Mouse (Mus musculus) testis, adult 2 months (tissue): ENCODE results near the gene Serpinb9. TPM values are rescaled to one million over a fixed set of nuclear protein-coding genes. Genes with fewer than 3 reads are reported as not detected.
"Not testable (repeated sequence)": the region's sequence is repeated elsewhere in the genome, so short reads cannot be mapped to it uniquely, and the experiment has no call there.

Source experiments
- H3K27ac ChIP-seq: fragments of 200-500 bp; 2 replicates; pipeline ENCODE4 v1.5.1; 2012; ENCODE audit warnings: low read depth, low read length; ENCODE audit not compliant: control insufficient read depth, insufficient read depth
- H3K27me3 ChIP-seq: fragments of 200-500 bp; 2 replicates; pipeline ENCODE4 v1.6.1; 2012; ENCODE audit warnings: mild to moderate bottlenecking, low read length, moderate library complexity; ENCODE audit not compliant: control insufficient read depth, insufficient read depth
- H3K36me3 ChIP-seq: fragments of 200-500 bp; 2 replicates; pipeline ENCODE4 v1.6.1; 2012; ENCODE audit warnings: mild to moderate bottlenecking, low read length; ENCODE audit not compliant: control insufficient read depth, insufficient read depth
- H3K4me1 ChIP-seq: fragments of 200-500 bp; 2 replicates; pipeline ENCODE4 v1.6.1; 2012; ENCODE audit warnings: low read length; ENCODE audit not compliant: control insufficient read depth, insufficient read depth
- H3K4me3 ChIP-seq: fragments of 200-500 bp; 2 replicates; pipeline ENCODE4 v1.5.1; 2012; ENCODE audit warnings: low read depth, mild to moderate bottlenecking, low read length, moderate library complexity, mixed read lengths; ENCODE audit not compliant: control insufficient read depth
- CTCF ChIP-seq: fragments of 200-500 bp; IDR thresholded peaks from 2 replicates; pipeline ENCODE4 v1.5.1; 2012; ENCODE audit warnings: low read depth, mild to moderate bottlenecking, inconsistent platforms, low read length, moderate library complexity; ENCODE audit not compliant: control insufficient read depth, insufficient read depth, insufficient replicate concordance
- POLR2A ChIP-seq: fragments of 200-500 bp; IDR thresholded peaks from 2 replicates; pipeline ENCODE4 v1.6.1; 2012; ENCODE audit warnings: low read depth, mild to moderate bottlenecking, inconsistent platforms, low read length, moderate library complexity; ENCODE audit not compliant: control insufficient read depth
- polyA plus RNA-seq: library from polyadenylated mRNA; depleted of rRNA; stranded (reverse); fragments of >200 nt; gene quantifications from 2 replicates; pipeline ENCODE4 v1.2.3, GENCODE M21; 2012; rRNA removed

Serpinb9 gene
- polyA plus RNA-seq: 2.1 and 2.4 TPM in 2 replicates

GRCm38 (mm10) chr13:33002950-33003349, at the start of gene Serpinb9:
Gene Serpinb9, plus strand, starts transcription at chr13:33003250.
- peak within 1 kb of the TSS; percentile 74 for H3K27ac ChIP-seq
- no peaks in the 10 kb centered on the region for H3K36me3 ChIP-seq
- H3K4me3 ChIP-seq: no peak within 1 kb of the TSS
- TF ChIP-seq POLR2A: no peak
- TF ChIP-seq CTCF: no peak
- no peaks in the 10 kb centered on the region for H3K27me3 ChIP-seq
- no peaks in the 10 kb centered on the region for H3K4me1 ChIP-seq

DNA sequence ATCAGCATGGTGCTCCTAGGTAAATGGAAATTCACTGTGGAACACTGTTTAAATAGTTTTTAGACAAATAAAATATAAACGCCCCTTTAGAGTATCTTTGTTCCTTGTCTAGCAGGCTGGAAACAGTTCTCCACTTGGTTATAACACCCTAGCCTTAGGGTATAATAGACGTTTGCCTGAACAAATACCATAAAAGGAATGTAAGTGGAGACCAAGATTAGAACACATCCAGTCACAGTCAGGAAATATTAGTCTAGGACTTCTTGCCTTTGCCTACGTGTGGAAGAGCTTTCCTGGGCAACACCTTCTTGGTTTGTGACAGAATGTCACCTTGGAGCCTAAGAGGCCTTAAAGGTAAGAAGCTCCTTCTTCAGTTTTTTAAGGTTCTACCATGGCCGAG, 46.5 kb upstream of the Serpinb9 start:
- H3K4me3 ChIP-seq: no peak overlapping the region
- no peaks in the 10 kb centered on the region for H3K27me3 ChIP-seq
- no peaks in the 10 kb centered on the region for H3K36me3 ChIP-seq
- H3K4me1 ChIP-seq: no peaks in the 10 kb centered on the region
- no peak for TF ChIP-seq POLR2A
- no peak for TF ChIP-seq CTCF
- H3K27ac ChIP-seq: no peak overlapping the region

DNA sequence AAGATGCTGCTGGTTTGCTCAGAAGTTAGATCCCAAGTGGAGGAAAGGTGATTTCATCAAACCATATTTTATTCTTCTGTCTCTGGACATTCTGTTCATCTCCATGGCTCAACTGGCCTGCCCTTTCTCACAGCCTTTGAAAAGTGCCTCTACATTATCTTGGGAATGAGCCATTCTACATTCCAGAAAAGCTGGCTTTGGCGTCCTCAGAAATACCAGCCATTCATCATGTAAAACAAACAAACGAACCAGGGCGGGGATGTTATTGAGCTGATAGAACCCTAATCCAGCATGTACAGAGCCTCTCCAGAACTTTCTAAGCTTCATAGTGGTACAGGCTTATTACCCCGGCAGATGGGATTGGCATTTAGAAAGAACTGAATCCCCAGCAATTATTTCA, 45.1 kb upstream of the Serpinb9 start:
- Histone ChIP-seq H3K27ac (no peak overlapping the region), H3K27me3 (no peaks in the 10 kb centered on the region), H3K4me1 (no peaks in the 10 kb centered on the region), H3K4me3 (no peak overlapping the region), H3K36me3 (no peaks in the 10 kb centered on the region)
- TF ChIP-seq CTCF (no peak), POLR2A (no peak)

- not testable (repeated sequence) for H3K36me3 ChIP-seq
Observed at GRCm38 (mm10) chr13:32958521-32958920, 44.5 kb upstream of the Serpinb9 start.

GRCm38 (mm10) chr13:32963990-32964753, 38.9 kb upstream of the Serpinb9 start:
- no peak for TF ChIP-seq CTCF
- TF ChIP-seq POLR2A: no peak
- Histone ChIP-seq H3K36me3 (no peaks in the 10 kb centered on the region), H3K4me1 (peaks cover 4% of the 10 kb centered on the region), H3K27ac (no peak overlapping the region), H3K27me3 (no peaks in the 10 kb centered on the region), H3K4me3 (no peak overlapping the region)

More at GRCm38 (mm10) chr13:32958521-32958920, 44.5 kb upstream of the Serpinb9 start:
- H3K27me3 ChIP-seq, H3K27ac ChIP-seq, H3K4me3 ChIP-seq, H3K4me1 ChIP-seq: not testable (repeated sequence)

GRCm38 (mm10) chr13:32964989-32965811, 37.9 kb upstream of the Serpinb9 start, which contains the start of gene Serpinb6b:
Gene Serpinb6b, plus strand, starts transcription at chr13:32965209.
- Histone ChIP-seq H3K4me3 (peak within 1 kb of the TSS; percentile 56), H3K4me1 (peaks cover 4% of the 10 kb centered on the region), H3K27ac (peak within 1 kb of the TSS; percentile 31; the same call in 1 of the 2 replicates), H3K36me3 (no peaks in the 10 kb centered on the region), H3K27me3 (no peaks in the 10 kb centered on the region)
- no peak for TF ChIP-seq POLR2A
- no peak for TF ChIP-seq CTCF

GRCm38 (mm10) chr13:32966116-32966515, 36.9 kb upstream of the Serpinb9 start:
- H3K4me3 ChIP-seq: no peak overlapping the region
- no peaks in the 10 kb centered on the region for H3K27me3 ChIP-seq
- H3K4me1 ChIP-seq: peaks cover 4% of the 10 kb centered on the region
- no peaks in the 10 kb centered on the region for H3K36me3 ChIP-seq
- no peak overlapping the region for H3K27ac ChIP-seq
- TF ChIP-seq CTCF (no peak), POLR2A (no peak)
